Mouse (Mus musculus) ES-Bruce4 (cell line): ENCODE results near the gene Gpbar1. TPM values are rescaled to one million over a fixed set of nuclear protein-coding genes. Genes with fewer than 3 reads are reported as not detected.

Experiments
- H3K27ac ChIP-seq: 2 replicates; pipeline ENCODE4 v1.5.1; 2012; ENCODE audit warnings: low read length, inconsistent platforms; ENCODE audit not compliant: insufficient read depth
- H3K27me3 ChIP-seq: 2 replicates; pipeline ENCODE4 v1.6.1; 2012; ENCODE audit warnings: mild to moderate bottlenecking, low read length, inconsistent platforms; ENCODE audit not compliant: control insufficient read depth, poor library complexity, insufficient read depth, severe bottlenecking
- H3K36me3 ChIP-seq: 2 replicates; pipeline ENCODE4 v1.6.1; 2012; ENCODE audit warnings: inconsistent platforms, mild to moderate bottlenecking, low read length, moderate library complexity; ENCODE audit not compliant: control insufficient read depth, poor library complexity, insufficient read depth, severe bottlenecking
- H3K4me1 ChIP-seq: one replicate; pipeline ENCODE4 v1.8.1; 2011; ENCODE audit warnings: low read length; ENCODE audit not compliant: control insufficient read depth, insufficient read depth
- H3K4me3 ChIP-seq: 2 replicates; pipeline ENCODE4 v1.5.1; 2011; ENCODE audit warnings: low read depth, mild to moderate bottlenecking, low read length
- H3K9ac ChIP-seq: 2 replicates; pipeline ENCODE4 v1.6.1; 2012; ENCODE audit warnings: low read depth, mild to moderate bottlenecking, inconsistent platforms; ENCODE audit not compliant: poor library complexity, severe bottlenecking
- H3K9me3 ChIP-seq: replicated peaks from 2 replicates; pipeline ENCODE4 v1.6.1; 2012; ENCODE audit warnings: mild to moderate bottlenecking, low read length, inconsistent platforms; ENCODE audit not compliant: control insufficient read depth, poor library complexity, insufficient read depth, severe bottlenecking
- CTCF ChIP-seq: IDR thresholded peaks from one replicate; pipeline ENCODE4 v1.8.1; 2011; ENCODE audit warnings: low read depth, low read length
- EP300 ChIP-seq: IDR thresholded peaks from 2 replicates; pipeline ENCODE4 v1.6.1; 2011; ENCODE audit warnings: low read depth, low read length; ENCODE audit not compliant: insufficient read depth
- POLR2A ChIP-seq: IDR thresholded peaks from one replicate; pipeline ENCODE4 v1.8.1; 2011; ENCODE audit warnings: low read length; ENCODE audit not compliant: insufficient read depth
- polyA plus RNA-seq: library from polyadenylated mRNA; stranded (reverse); fragments of >200 nt; gene quantifications from 2 replicates; pipeline ENCODE4 v1.2.4, GENCODE M21; 2011; ENCODE audit warnings: low read depth; ENCODE audit not compliant: missing spikeins, insufficient read depth, insufficient read length

Gpbar1 gene
- polyA plus RNA-seq, 1 experiment: not detected

- Histone ChIP-seq H3K9me3 (no peaks in the 10 kb centered on the region), H3K9ac (no peak overlapping the region), H3K27me3 (no peaks in the 10 kb centered on the region), H3K4me3 (no peak overlapping the region), H3K4me1 (no peaks in the 10 kb centered on the region), H3K27ac (no peak overlapping the region), H3K36me3 (peaks cover 28% of the 10 kb centered on the region)
- TF ChIP-seq EP300 (no peak), POLR2A (no peak), CTCF (no peak)
Observed at GRCm38 (mm10) chr1:74268750-74269149, 9.6 kb upstream of the Gpbar1 start.

GRCm38 (mm10) chr1:74271659-74272058 is 6.7 kb upstream of the Gpbar1 start:
- no peaks in the 10 kb centered on the region for H3K9me3 ChIP-seq
- no peak overlapping the region for H3K4me3 ChIP-seq
- no peak for TF ChIP-seq EP300
- no peak for TF ChIP-seq POLR2A
- TF ChIP-seq CTCF: no peak
- H3K4me1 ChIP-seq: no peaks in the 10 kb centered on the region
- H3K36me3 ChIP-seq: peaks cover 6% of the 10 kb centered on the region
- no peaks in the 10 kb centered on the region for H3K27me3 ChIP-seq
- H3K9ac ChIP-seq: no peak overlapping the region
- no peak overlapping the region for H3K27ac ChIP-seq

GRCm38 (mm10) chr1:74275015-74275414 is 3.3 kb upstream of the Gpbar1 start:
- H3K27me3 ChIP-seq: no peaks in the 10 kb centered on the region
- H3K36me3 ChIP-seq: 0 out of 2 replicates have a peak, but pooled peaks cover 2% of the 10 kb centered on the region
- no peaks in the 10 kb centered on the region for H3K4me1 ChIP-seq
- TF ChIP-seq EP300 (no peak), POLR2A (no peak), CTCF (no peak)
- H3K4me3 ChIP-seq: no peak overlapping the region
- no peak overlapping the region for H3K27ac ChIP-seq
- H3K9ac ChIP-seq: no peak overlapping the region
- no peaks in the 10 kb centered on the region for H3K9me3 ChIP-seq

- H3K4me1 ChIP-seq: no peaks in the 10 kb centered on the region
- no peak overlapping the region for H3K4me3 ChIP-seq
- H3K9ac ChIP-seq: no peak overlapping the region
- H3K27me3 ChIP-seq: no peaks in the 10 kb centered on the region
- no peaks in the 10 kb centered on the region for H3K9me3 ChIP-seq
- no peak for TF ChIP-seq EP300
- TF ChIP-seq CTCF: no peak
- TF ChIP-seq POLR2A: no peak
- no peak overlapping the region for H3K27ac ChIP-seq
- peaks cover 7% of the 10 kb centered on the region; the same call in 1 of the 2 replicates for H3K36me3 ChIP-seq
Observed at GRCm38 (mm10) chr1:74277041-74277440, 1.3 kb upstream of the Gpbar1 start.

- Histone ChIP-seq H3K4me3 (no peak overlapping the region), H3K27me3 (no peaks in the 10 kb centered on the region), H3K36me3 (peaks cover 7% of the 10 kb centered on the region; the same call in 1 of the 2 replicates), H3K9me3 (no peaks in the 10 kb centered on the region), H3K4me1 (no peaks in the 10 kb centered on the region), H3K27ac (no peak overlapping the region), H3K9ac (no peak overlapping the region)
- TF ChIP-seq CTCF (no peak), POLR2A (no peak), EP300 (no peak)
Observed at GRCm38 (mm10) chr1:74277883-74278537, 340 bp upstream of the Gpbar1 start.

GRCm38 (mm10) chr1:74278988-74279387 is 638 bp downstream of the Gpbar1 start:
- TF ChIP-seq EP300 (no peak), CTCF (no peak), POLR2A (no peak)
- no peaks in the 10 kb centered on the region for H3K9me3 ChIP-seq
- no peak overlapping the region for H3K27ac ChIP-seq
- peaks cover 7% of the 10 kb centered on the region; the same call in 1 of the 2 replicates for H3K36me3 ChIP-seq
- H3K4me1 ChIP-seq: no peaks in the 10 kb centered on the region
- H3K4me3 ChIP-seq: no peak overlapping the region
- H3K27me3 ChIP-seq: no peaks in the 10 kb centered on the region
- no peak overlapping the region for H3K9ac ChIP-seq
